Mouse (Mus musculus) MEL (cell line): ENCODE data around the gene Gm438. TPM values are rescaled to one million over a fixed set of nuclear protein-coding genes. Genes with fewer than 3 reads are reported as not detected.
"Not testable (repeated sequence)": the region's sequence is repeated elsewhere in the genome, so short reads cannot be mapped to it uniquely, and the experiment has no call there.

Source experiments
- DNase-seq: peaks from one replicate; pipeline ENCODE4 v3.0.0; 2011; ENCODE audit warnings: low read depth, low spot score
- H3K27ac ChIP-seq: 2 replicates; pipeline ENCODE4 v1.5.1; 2012; ENCODE audit warnings: low read depth, mild to moderate bottlenecking, control low read depth, low read length, moderate library complexity; ENCODE audit not compliant: control insufficient read depth
- H3K27me3 ChIP-seq, 2 experiments: fragments of 150-350 bp in 1 of 2; sonication (generic) in 1 of 2; 2 replicates each; pipeline ENCODE4 v1.6.1; 2012; ENCODE audit warnings: low read length in 2 of 2, mild to moderate bottlenecking in 2 of 2, improper control_type of control experiment in 1 of 2, moderate library complexity in 1 of 2; ENCODE audit not compliant: insufficient read depth in 2 of 2, control insufficient read depth in 1 of 2
- H3K36me3 ChIP-seq, 2 experiments: 2 replicates each; pipeline ENCODE4 v1.6.1; 2012 to 2014; ENCODE audit warnings: low read length in 2 of 2, improper control_type of control experiment in 1 of 2, inconsistent platforms in 1 of 2, mild to moderate bottlenecking in 1 of 2; ENCODE audit not compliant: insufficient read depth in 2 of 2, control insufficient read depth in 1 of 2
- H3K4me1 ChIP-seq, 2 experiments: fragments of 150-350 bp in 1 of 2; sonication (generic) in 1 of 2; 2 replicates each; pipeline ENCODE4 v1.6.1; 2012; ENCODE audit warnings: low read length in 2 of 2, improper control_type of control experiment in 1 of 2, mild to moderate bottlenecking in 1 of 2; ENCODE audit not compliant: insufficient read depth in 2 of 2, control insufficient read depth in 1 of 2
- H3K4me3 ChIP-seq, 2 experiments: fragments of 150-350 bp in 1 of 2; sonication (generic) in 1 of 2; 2 replicates each; pipeline ENCODE4 v1.5.1; 2012; ENCODE audit warnings: low read depth in 2 of 2, low read length in 2 of 2, mild to moderate bottlenecking in 2 of 2, moderate library complexity in 2 of 2, control low read depth in 1 of 2, improper control_type of control experiment in 1 of 2; ENCODE audit not compliant: control insufficient read depth in 1 of 2, insufficient read depth in 1 of 2
- H3K79me2 ChIP-seq: 2 replicates; pipeline ENCODE4 v1.6.1; 2012; ENCODE audit warnings: mild to moderate bottlenecking, low read length, moderate library complexity; ENCODE audit not compliant: control insufficient read depth, poor library complexity, insufficient read depth
- H3K9ac ChIP-seq: 2 replicates; pipeline ENCODE4 v1.6.1; 2012; ENCODE audit warnings: low read depth, mild to moderate bottlenecking, control low read depth, low read length, moderate library complexity; ENCODE audit not compliant: control insufficient read depth, poor library complexity, severe bottlenecking
- H3K9me3 ChIP-seq: fragments of 150-350 bp; sonication (generic); replicated peaks from 2 replicates; pipeline ENCODE4 v1.6.1; 2012; ENCODE audit warnings: mild to moderate bottlenecking, low read length, improper control_type of control experiment, moderate library complexity; ENCODE audit not compliant: insufficient read depth
- BHLHE40 ChIP-seq: IDR thresholded peaks from 2 replicates; pipeline ENCODE4 v1.6.1; 2012; ENCODE audit warnings: low read depth, mild to moderate bottlenecking, inconsistent platforms, low read length, improper control_type of control experiment, borderline replicate concordance
- CHD1 ChIP-seq: IDR thresholded peaks from 2 replicates; pipeline ENCODE4 v1.6.1; 2012; ENCODE audit warnings: low read depth, mild to moderate bottlenecking, inconsistent platforms, low read length, improper control_type of control experiment
- CHD2 ChIP-seq: IDR thresholded peaks from 2 replicates; pipeline ENCODE4 v1.6.1; 2011; ENCODE audit warnings: low read length, improper control_type of control experiment
- E2F4 ChIP-seq: IDR thresholded peaks from 2 replicates; pipeline ENCODE4 v1.6.1; 2011; ENCODE audit warnings: low read depth, low read length, improper control_type of control experiment, borderline replicate concordance
- EP300 ChIP-seq, 2 experiments: IDR thresholded peaks; 2 replicates each; pipeline ENCODE4 v1.6.1; 2011; ENCODE audit warnings: improper control_type of control experiment in 2 of 2, low read length in 2 of 2, low read depth in 1 of 2, mild to moderate bottlenecking in 1 of 2
- GABPA ChIP-seq: IDR thresholded peaks from 2 replicates; pipeline ENCODE4 v1.6.1; 2012; ENCODE audit warnings: low read depth, mild to moderate bottlenecking, inconsistent platforms, low read length, improper control_type of control experiment, moderate library complexity
- GATA1 ChIP-seq: IDR thresholded peaks from 2 replicates; pipeline ENCODE4 v1.6.1; 2011; ENCODE audit warnings: low read depth, low read length, improper control_type of control experiment
- HCFC1 ChIP-seq: IDR thresholded peaks from 2 replicates; pipeline ENCODE4 v1.6.1; 2012; ENCODE audit warnings: low read depth, mild to moderate bottlenecking, inconsistent platforms, low read length, improper control_type of control experiment, moderate library complexity
- JUND ChIP-seq: IDR thresholded peaks from 2 replicates; pipeline ENCODE4 v1.6.1; 2011; ENCODE audit warnings: low read depth, mild to moderate bottlenecking, improper control_type of control experiment, low read length
- MAFK ChIP-seq: IDR thresholded peaks from 2 replicates; pipeline ENCODE4 v1.6.1; 2011; ENCODE audit warnings: low read depth, mild to moderate bottlenecking, low read length, improper control_type of control experiment, borderline replicate concordance
- MAX ChIP-seq: IDR thresholded peaks from 2 replicates; pipeline ENCODE4 v1.6.1; 2011; ENCODE audit warnings: low read length, improper control_type of control experiment
- MYB ChIP-seq: IDR thresholded peaks from 2 replicates; pipeline ENCODE4 v1.6.1; 2011; ENCODE audit warnings: mild to moderate bottlenecking, low read depth, low read length, improper control_type of control experiment
- NELFE ChIP-seq: IDR thresholded peaks from 2 replicates; pipeline ENCODE4 v1.6.1; 2011; ENCODE audit warnings: low read depth, low read length, improper control_type of control experiment
- POLR2AphosphoS2 ChIP-seq: IDR thresholded peaks from 2 replicates; pipeline ENCODE4 v1.6.1; 2011; ENCODE audit warnings: low read length, improper control_type of control experiment
- POLR2AphosphoS5 ChIP-seq: IDR thresholded peaks from 2 replicates; pipeline ENCODE4 v1.6.1; 2012; ENCODE audit warnings: low read depth, borderline replicate concordance, mild to moderate bottlenecking, inconsistent platforms, low read length, moderate library complexity, mixed read lengths
- RAD21 ChIP-seq: IDR thresholded peaks from 2 replicates; pipeline ENCODE4 v1.6.1; 2011; ENCODE audit warnings: mild to moderate bottlenecking, low read depth, low read length, improper control_type of control experiment
- USF1 ChIP-seq: IDR thresholded peaks from 2 replicates; pipeline ENCODE4 v1.6.1; 2014; ENCODE audit warnings: low read depth, mild to moderate bottlenecking, inconsistent platforms, low read length, improper control_type of control experiment, moderate library complexity
- ZMIZ1 ChIP-seq: IDR thresholded peaks from 2 replicates; pipeline ENCODE4 v1.6.1; 2012; ENCODE audit warnings: low read depth, mild to moderate bottlenecking, inconsistent platforms, low read length, improper control_type of control experiment, moderate library complexity
- polyA plus RNA-seq, 2 experiments: library from polyadenylated mRNA; stranded (reverse) in 1 of 2; unstranded in 1 of 2; fragments of >175 nt in 1 of 2; fragments of >200 nt in 1 of 2; gene quantifications; 2 replicates each; pipeline versions ENCODE4 v1.2.1 to v1.2.4; 2012; ENCODE audit warnings: low replicate concordance in 2 of 2, low read depth in 1 of 2; ENCODE audit not compliant: insufficient read length in 2 of 2, insufficient read depth in 1 of 2, missing spikeins in 1 of 2
- total RNA-seq: library from RNA; depleted of rRNA; stranded (reverse); fragments of 300-350 nt; gene quantifications from 2 replicates; pipeline ENCODE4 v1.2.3, GENCODE M21; 2012

Gene Gm438
- total and polyA plus RNA-seq, 3 experiments = not detected

- no peak overlapping the region for H3K4me3 ChIP-seq
- TF ChIP-seq NELFE (no peak), RAD21 (no peak), CHD1 (no peak)
- DNase-seq = no peak
- H3K9ac ChIP-seq = no peak overlapping the region
- no peaks in the 10 kb centered on the region for H3K36me3 ChIP-seq
- H3K4me1 ChIP-seq = no peaks in the 10 kb centered on the region
- H3K9me3 ChIP-seq = no peaks in the 10 kb centered on the region
- H3K79me2 ChIP-seq = no peaks in the 10 kb centered on the region
- no peak overlapping the region for H3K27ac ChIP-seq
- no peaks in the 10 kb centered on the region for H3K27me3 ChIP-seq
These were observed 37.6 kb upstream of the Gm438 start for GRCm38 (mm10) chr4:144823996-144824395.

GRCm38 (mm10) chr4:144807135-144807534 is 20.8 kb upstream of the Gm438 start:
- not testable (repeated sequence) for H3K9ac ChIP-seq, DNase-seq, H3K27me3 ChIP-seq, H3K9me3 ChIP-seq, H3K79me2 ChIP-seq, H3K27ac ChIP-seq, H3K4me3 ChIP-seq, H3K4me1 ChIP-seq, H3K36me3 ChIP-seq

- Histone ChIP-seq H3K4me1 (no peaks in the 10 kb centered on the region), H3K9ac (no peak overlapping the region), H3K9me3 (no peaks in the 10 kb centered on the region), H3K27ac (no peak overlapping the region), H3K79me2 (no peaks in the 10 kb centered on the region), H3K27me3 (no peaks in the 10 kb centered on the region), H3K4me3 (no peak overlapping the region), H3K36me3 (no peaks in the 10 kb centered on the region)
- no peak for DNase-seq
- TF ChIP-seq MYB (no peak), HCFC1 (no peak), MAX (no peak), GABPA (no peak), JUND (no peak), USF1 (no peak), MAFK (no peak), POLR2AphosphoS5 (no peak), POLR2AphosphoS2 (no peak), CHD2 (no peak), EP300 (IDR thresholded peaks at IDR 0.05; ENCODE audit: low read depth in 1 of 2, low read length in 2 of 2) (no peak), E2F4 (no peak), GATA1 (no peak), BHLHE40 (no peak), ZMIZ1 (no peak), CHD1 (no peak)
- TF ChIP-seq, all 39 proteins: peak for 0
These were observed 17.2 kb upstream of the Gm438 start for GRCm38 (mm10) chr4:144803633-144804032.
